Mouse (Mus musculus): ENCODE data around the gene Prpf40a.

DNA sequence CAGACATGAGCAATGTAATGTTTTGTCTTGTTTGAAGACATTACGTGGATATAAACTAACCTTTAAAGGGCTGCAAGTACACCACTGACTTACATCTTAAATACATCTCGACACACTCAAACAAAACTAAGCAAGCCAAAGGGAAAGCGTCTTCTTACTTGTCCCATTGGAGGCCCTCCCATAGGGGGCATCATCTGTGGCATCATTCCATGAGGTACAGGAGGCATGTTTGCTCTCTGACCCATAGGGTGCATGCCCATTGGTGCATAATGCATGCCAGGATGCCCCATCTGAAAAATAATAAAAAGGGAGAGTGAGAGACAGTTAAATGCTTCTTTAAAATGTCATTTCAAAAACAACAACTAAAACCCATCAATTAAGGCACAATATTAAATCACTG lies 1.3 kb downstream of the Prpf40a start:
- TF ChIP-seq CTCF (IDR thresholded peaks at IDR 0.05; ENCODE audit: control insufficient read depth, insufficient read depth, low read length), result no peak
- no peak for TF ChIP-seq POLR2A (IDR thresholded peaks at IDR 0.05; ENCODE audit: borderline replicate concordance, control insufficient read depth, low read depth, low read length)

All from bone marrow, adult 2 months (tissue).